Mouse (Mus musculus): ENCODE results near the gene Axdnd1. TPM values are rescaled to one million over a fixed set of nuclear protein-coding genes. Genes with fewer than 3 reads are reported as not detected.
A peak's percentile ranks its signal among the peaks of the same experiment; 100 is the strongest.

Gene Axdnd1
- not detected in 2 replicates for polyA plus RNA-seq (2012; rRNA removed)

- DNase-seq (ENCODE audit: low read depth in 1 of 2, low spot score in 2 of 2) = peak; percentile 78 to 88
- no peaks in the 10 kb centered on the region for H3K36me3 ChIP-seq (ENCODE audit: control insufficient read depth, insufficient read depth, low read length)
- peaks cover 2% of the 10 kb centered on the region; the same call in 1 of the 2 replicates for H3K27me3 ChIP-seq (ENCODE audit: control insufficient read depth, insufficient read depth, low read length)
- TF ChIP-seq POLR2A (IDR thresholded peaks at IDR 0.05; ENCODE audit: low read depth, low read length) (peak; percentile 24; the same call in 1 of the 2 replicates), CTCF (IDR thresholded peaks at IDR 0.05; ENCODE audit: extremely low read depth, insufficient read depth, insufficient read length, insufficient replicate concordance) (no peak)
- WGBS = under 1% methylated on average over 44 of the region's 44 CpGs
- no peaks in the 10 kb centered on the region for H3K4me1 ChIP-seq (ENCODE audit: control insufficient read depth, insufficient read depth, insufficient read length)
- peak within 1 kb of the TSS; percentile 87 for H3K4me3 ChIP-seq (ENCODE audit: extremely low read depth, insufficient read depth, insufficient read length)
- peak within 1 kb of the TSS; percentile 91 for H3K27ac ChIP-seq (ENCODE audit: insufficient read depth, low read length)
Measured at GRCm38 (mm10) chr1:156420671-156421297, at the start of gene Axdnd1. Gene Axdnd1, minus strand, starts transcription at chr1:156421159.

- TF ChIP-seq POLR2A (IDR thresholded peaks at IDR 0.05; ENCODE audit: low read depth, low read length) (no peak), CTCF (IDR thresholded peaks at IDR 0.05; ENCODE audit: extremely low read depth, insufficient read depth, insufficient read length, insufficient replicate concordance) (no peak)
- WGBS = 82% methylated on average over 7 of the region's 7 CpGs
- H3K4me3 ChIP-seq (ENCODE audit: extremely low read depth, insufficient read depth, insufficient read length) = no peak overlapping the region
- DNase-seq (ENCODE audit: low read depth in 1 of 2, low spot score in 2 of 2) = no peak
- peaks cover 12% of the 10 kb centered on the region for H3K4me1 ChIP-seq (ENCODE audit: control insufficient read depth, insufficient read depth, insufficient read length)
- H3K27me3 ChIP-seq (ENCODE audit: control insufficient read depth, insufficient read depth, low read length) = no peaks in the 10 kb centered on the region
- no peak overlapping the region for H3K27ac ChIP-seq (ENCODE audit: insufficient read depth, low read length)
- H3K36me3 ChIP-seq (ENCODE audit: control insufficient read depth, insufficient read depth, low read length) = peaks cover 9% of the 10 kb centered on the region; the same call in 1 of the 2 replicates
Measured at GRCm38 (mm10) chr1:156470557-156470956, 49.6 kb upstream of the Axdnd1 start.

- WGBS = 79% methylated on average over 3 of the region's 3 CpGs
- Histone ChIP-seq H3K4me3 (ENCODE audit: extremely low read depth, insufficient read depth, insufficient read length) (no peak overlapping the region), H3K27ac (ENCODE audit: insufficient read depth, low read length) (no peak overlapping the region), H3K27me3 (ENCODE audit: control insufficient read depth, insufficient read depth, low read length) (no peaks in the 10 kb centered on the region), H3K4me1 (ENCODE audit: control insufficient read depth, insufficient read depth, insufficient read length) (peaks cover 10% of the 10 kb centered on the region), H3K36me3 (ENCODE audit: control insufficient read depth, insufficient read depth, low read length) (peaks cover 9% of the 10 kb centered on the region; the same call in 1 of the 2 replicates)
- TF ChIP-seq POLR2A (IDR thresholded peaks at IDR 0.05; ENCODE audit: low read depth, low read length) (no peak), CTCF (IDR thresholded peaks at IDR 0.05; ENCODE audit: extremely low read depth, insufficient read depth, insufficient read length, insufficient replicate concordance) (no peak)
- no peak for DNase-seq (ENCODE audit: low read depth in 1 of 2, low spot score in 2 of 2)
Measured at GRCm38 (mm10) chr1:156468576-156468975, 47.6 kb upstream of the Axdnd1 start.

GRCm38 (mm10) chr1:156467655-156468255 is 46.8 kb upstream of the Axdnd1 start:
- Histone ChIP-seq H3K36me3 (ENCODE audit: control insufficient read depth, insufficient read depth, low read length) (peaks cover 9% of the 10 kb centered on the region; the same call in 1 of the 2 replicates), H3K27me3 (ENCODE audit: control insufficient read depth, insufficient read depth, low read length) (no peaks in the 10 kb centered on the region), H3K4me3 (ENCODE audit: extremely low read depth, insufficient read depth, insufficient read length) (no peak overlapping the region), H3K4me1 (ENCODE audit: control insufficient read depth, insufficient read depth, insufficient read length) (peaks cover 5% of the 10 kb centered on the region; the same call in 1 of the 2 replicates), H3K27ac (ENCODE audit: insufficient read depth, low read length) (no peak overlapping the region)
- no peak for TF ChIP-seq POLR2A (IDR thresholded peaks at IDR 0.05; ENCODE audit: low read depth, low read length)
- TF ChIP-seq CTCF (IDR thresholded peaks at IDR 0.05; ENCODE audit: extremely low read depth, insufficient read depth, insufficient read length, insufficient replicate concordance) = no peak
- no peak for DNase-seq (ENCODE audit: low read depth in 1 of 2, low spot score in 2 of 2)
- WGBS = 88% methylated on average over 12 of the region's 12 CpGs

GRCm38 (mm10) chr1:156464963-156465362 is 44.0 kb upstream of the Axdnd1 start:
- no peak overlapping the region for H3K4me3 ChIP-seq (ENCODE audit: extremely low read depth, insufficient read depth, insufficient read length)
- no peak overlapping the region for H3K27ac ChIP-seq (ENCODE audit: insufficient read depth, low read length)
- H3K4me1 ChIP-seq (ENCODE audit: control insufficient read depth, insufficient read depth, insufficient read length) = peaks cover 4% of the 10 kb centered on the region; the same call in 1 of the 2 replicates
- H3K27me3 ChIP-seq (ENCODE audit: control insufficient read depth, insufficient read depth, low read length) = no peaks in the 10 kb centered on the region
- TF ChIP-seq POLR2A (IDR thresholded peaks at IDR 0.05; ENCODE audit: low read depth, low read length) (no peak), CTCF (IDR thresholded peaks at IDR 0.05; ENCODE audit: extremely low read depth, insufficient read depth, insufficient read length, insufficient replicate concordance) (no peak)
- H3K36me3 ChIP-seq (ENCODE audit: control insufficient read depth, insufficient read depth, low read length) = peaks cover 11% of the 10 kb centered on the region; the same call in 1 of the 2 replicates
- DNase-seq (ENCODE audit: low read depth in 1 of 2, low spot score in 2 of 2) = no peak
- WGBS = 89% methylated on average over 9 of the region's 9 CpGs

GRCm38 (mm10) chr1:156463981-156464853 is 43.3 kb upstream of the Axdnd1 start:
- Histone ChIP-seq H3K36me3 (ENCODE audit: control insufficient read depth, insufficient read depth, low read length) (peaks cover 11% of the 10 kb centered on the region; the same call in 1 of the 2 replicates), H3K27ac (ENCODE audit: insufficient read depth, low read length) (no peak overlapping the region), H3K4me3 (ENCODE audit: extremely low read depth, insufficient read depth, insufficient read length) (no peak overlapping the region), H3K4me1 (ENCODE audit: control insufficient read depth, insufficient read depth, insufficient read length) (peaks cover 4% of the 10 kb centered on the region; the same call in 1 of the 2 replicates), H3K27me3 (ENCODE audit: control insufficient read depth, insufficient read depth, low read length) (no peaks in the 10 kb centered on the region)
- 82% methylated on average over 8 of the region's 8 CpGs for WGBS
- TF ChIP-seq CTCF (IDR thresholded peaks at IDR 0.05; ENCODE audit: extremely low read depth, insufficient read depth, insufficient read length, insufficient replicate concordance) = no peak
- TF ChIP-seq POLR2A (IDR thresholded peaks at IDR 0.05; ENCODE audit: low read depth, low read length) = no peak
- DNase-seq (ENCODE audit: low read depth in 1 of 2, low spot score in 2 of 2) = no peak
